Mouse (Mus musculus) forebrain, embryonic 11.5 days (tissue): Measurements from ENCODE around the gene Tmem179. TPM values are rescaled to one million over a fixed set of nuclear protein-coding genes. Genes with fewer than 3 reads are reported as not detected.

Experiments
- ATAC-seq: fragments of 200-750 bp; cut with Nextera tagmentation; replicated peaks from 2 replicates; pipeline ENCODE4 v1.8.0; 2017; ENCODE audit warnings: moderate TSS enrichment; ENCODE audit not compliant: low FRiP score
- DNase-seq: peaks from one replicate; pipeline ENCODE4 v3.0.0-alpha.2; 2017; ENCODE audit warnings: low spot score
- H3K27ac ChIP-seq: fragments of 300-500 bp; sonication (generic); 2 replicates; pipeline ENCODE4 v1.5.1; 2014; ENCODE audit warnings: low read depth, low read length
- H3K27me3 ChIP-seq: fragments of 300-500 bp; sonication (generic); 2 replicates; pipeline ENCODE4 v1.6.1; 2014; ENCODE audit warnings: mild to moderate bottlenecking, low read length, mixed read lengths; ENCODE audit not compliant: control insufficient read depth, insufficient read depth
- H3K36me3 ChIP-seq: fragments of 300-500 bp; sonication (generic); 2 replicates; pipeline ENCODE4 v1.6.1; 2014; ENCODE audit warnings: mild to moderate bottlenecking, low read length, moderate library complexity, mixed read lengths; ENCODE audit not compliant: control insufficient read depth, insufficient read depth
- H3K4me1 ChIP-seq: fragments of 300-500 bp; sonication (generic); replicated peaks from 2 replicates; pipeline ENCODE4 v1.6.1; 2014; ENCODE audit warnings: low read length, mixed read lengths; ENCODE audit not compliant: control insufficient read depth, insufficient read depth
- H3K4me2 ChIP-seq: fragments of 300-500 bp; sonication (generic); 2 replicates; pipeline ENCODE4 v1.6.1; 2014; ENCODE audit warnings: low read depth, mild to moderate bottlenecking, low read length, moderate library complexity, mixed read lengths; ENCODE audit not compliant: severe bottlenecking
- H3K4me3 ChIP-seq: fragments of 300-500 bp; sonication (generic); 2 replicates; pipeline ENCODE4 v1.5.1; 2014; ENCODE audit warnings: low read depth, low read length
- H3K9ac ChIP-seq: fragments of 300-500 bp; sonication (generic); 2 replicates; pipeline ENCODE4 v1.6.1; 2014; ENCODE audit warnings: low read length
- H3K9me3 ChIP-seq: fragments of 300-500 bp; sonication (generic); 2 replicates; pipeline ENCODE4 v1.6.1; 2016; ENCODE audit warnings: low read length, mixed read lengths; ENCODE audit not compliant: control insufficient read depth
- WGBS: fragments of 180-500 bp; shearing (Covaris S2); extraction: QIAGEN DNeasy Blood & Tissue Kit; methylation state at CpG from one replicate; pipeline ENCODE4 v1.1.7; 2014; 5-methylcytosine and 5-hydroxymethylcytosine counted together
- polyA plus RNA-seq: library from polyadenylated mRNA; unstranded; fragments of >200 nt; fragmentation: Nextera tagmentation; extraction: Ambion mirVana; gene quantifications from 2 replicates; pipeline ENCODE4 v1.2.1, GENCODE M21; 2014

Gene Tmem179
- polyA plus RNA-seq, 1 experiment from 2014 or later = 3.1 TPM

DNA sequence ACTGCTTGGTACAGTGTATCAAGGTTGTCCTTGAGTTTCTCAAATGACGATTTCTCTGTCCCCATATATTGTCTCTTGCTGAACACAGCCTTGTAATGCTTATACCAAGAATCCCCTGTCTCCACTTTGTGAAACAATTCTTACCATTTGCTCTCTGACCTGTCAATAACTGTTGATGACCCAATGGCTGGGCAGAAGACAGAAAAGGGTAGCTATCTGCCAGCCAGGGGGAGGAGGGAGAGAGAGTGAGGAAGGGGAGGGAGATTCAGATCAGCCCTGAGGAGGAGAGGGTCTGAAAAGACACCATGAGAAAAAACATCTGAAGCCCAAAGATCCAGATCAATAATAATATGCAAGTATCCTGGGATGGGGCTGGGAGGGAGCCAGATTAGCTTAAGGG is 65.2 kb downstream of the Tmem179 start:
- peaks cover 4% of the 10 kb centered on the region; the same call in 1 of the 2 replicates for H3K4me1 ChIP-seq
- H3K9ac ChIP-seq = no peak overlapping the region
- no peak for DNase-seq
- no peak for ATAC-seq
- no peaks in the 10 kb centered on the region; the same call in 1 of the 2 replicates for H3K9me3 ChIP-seq
- H3K27me3 ChIP-seq = no peaks in the 10 kb centered on the region
- no peaks in the 10 kb centered on the region for H3K36me3 ChIP-seq
- no peak overlapping the region for H3K4me3 ChIP-seq
- no peak overlapping the region for H3K27ac ChIP-seq
- no peak overlapping the region for H3K4me2 ChIP-seq
- 83% methylated on average over 1 of the region's 1 CpGs for WGBS

DNA sequence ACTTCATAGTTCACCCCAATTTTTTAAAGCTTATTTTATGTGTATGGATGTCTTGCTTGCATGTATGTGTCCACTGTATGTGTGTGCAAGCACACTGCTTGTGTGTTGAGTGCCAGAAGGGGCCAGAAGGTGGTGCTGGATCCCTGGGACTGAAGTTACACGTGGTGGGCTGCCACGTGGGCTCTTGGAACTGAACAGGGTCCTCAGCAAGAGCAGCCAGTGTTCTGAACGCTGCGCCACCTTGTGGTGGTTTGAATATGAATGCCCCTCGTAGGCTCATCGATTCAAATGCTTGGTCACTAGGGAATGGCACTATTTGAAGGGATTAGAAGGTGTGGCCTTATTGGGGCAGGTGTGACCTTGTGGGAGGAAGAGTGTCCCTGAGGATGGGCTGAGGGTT is 65.7 kb downstream of the Tmem179 start:
- no peak overlapping the region for H3K4me3 ChIP-seq
- peaks cover 4% of the 10 kb centered on the region; the same call in 1 of the 2 replicates for H3K4me1 ChIP-seq
- no peaks in the 10 kb centered on the region; the same call in 1 of the 2 replicates for H3K9me3 ChIP-seq
- H3K27me3 ChIP-seq = no peaks in the 10 kb centered on the region
- WGBS = 20% methylated on average over 6 of the region's 6 CpGs
- no peak overlapping the region for H3K27ac ChIP-seq
- H3K9ac ChIP-seq = no peak overlapping the region
- DNase-seq = peak; percentile 84
- ATAC-seq = peak; percentile 51; the same call in 1 of the 2 replicates
- H3K36me3 ChIP-seq = no peaks in the 10 kb centered on the region
- no peak overlapping the region for H3K4me2 ChIP-seq

Other genes starting within 250 kb of the Tmem179 start
- 0.13 TPM in 1 of 2 replicates, not detected in the other for gene A530016L24Rik, start 27.3 kb downstream of the Tmem179 start, polyA plus RNA-seq
- 1.6 and 2.4 TPM in 2 replicates for gene Inf2, start 72.0 kb upstream of the Tmem179 start, polyA plus RNA-seq
- 1.9 and 2.1 TPM in 2 replicates for gene Adssl1, start 103.3 kb upstream of the Tmem179 start, polyA plus RNA-seq
- gene Siva1, start 127.9 kb upstream of the Tmem179 start, polyA plus RNA-seq = 227 and 257 TPM in 2 replicates
- gene Akt1, start 158.1 kb upstream of the Tmem179 start, polyA plus RNA-seq = 99.4 and 123 TPM in 2 replicates
- gene Zbtb42, start 162.1 kb upstream of the Tmem179 start, polyA plus RNA-seq = 4.4 and 5.3 TPM in 2 replicates
- 12.6 and 15.2 TPM in 2 replicates for gene Cep170b, start 203.7 kb upstream of the Tmem179 start, polyA plus RNA-seq
- gene Pld4, start 243.9 kb upstream of the Tmem179 start, polyA plus RNA-seq = 3.7 and 4.1 TPM in 2 replicates